Comparison of ENCODE assay signal across 31 mouse cellular contexts in the genomic region with DNA sequence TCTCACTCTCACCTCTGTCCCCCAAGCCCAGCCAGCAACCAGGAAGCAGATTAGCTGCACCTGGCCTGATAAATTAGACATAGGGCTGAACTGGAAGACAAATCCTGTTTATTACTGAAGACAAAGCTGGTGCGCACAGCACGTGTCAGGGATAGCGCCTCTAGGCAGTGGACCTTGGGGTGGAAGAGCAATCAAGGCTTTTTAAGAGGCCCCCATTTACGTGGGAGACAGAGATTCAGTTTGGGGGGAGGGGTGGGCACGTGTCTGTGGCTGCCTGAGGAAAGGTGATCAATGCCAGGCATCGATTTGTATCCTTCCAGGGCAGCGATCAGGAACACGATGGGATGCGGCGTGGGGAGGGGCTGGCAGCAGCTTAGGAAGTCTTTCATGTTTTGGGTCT.
A peak's percentile ranks its signal among the peaks of the same experiment; 100 is the strongest.
DNase-seq lines count a peak whose midpoint lies in the region; ATAC-seq and TF ChIP-seq lines count a peak whose summit lies in the region.
"Had no signal": no experiment of that assay in that cellular context is flagged by ENCODE, and none has a peak within 500 bp of the region (broad histone marks: within the 10 kb centered on the region; RNA-seq: fewer than 3 reads in every experiment).

No protein-coding gene starts in this region.

- WGBS in forebrain, embryonic 10.5 days, result 63% methylated on average over 10 of the region's 10 CpGs
- WGBS in forebrain, embryonic 16.5 days, result 51% methylated on average over 10 of the region's 10 CpGs
- 64% methylated on average over 10 of the region's 10 CpGs for WGBS in hindbrain, embryonic 12.5 days
- WGBS in hindbrain, embryonic 11.5 days, result 69% methylated on average over 10 of the region's 10 CpGs
- 54% methylated on average over 10 of the region's 10 CpGs for WGBS in midbrain, embryonic 13.5 days

- peaks cover 12% of the 10 kb centered on the region for H3K27me3 ChIP-seq in forebrain, embryonic 10.5 days (ENCODE audit: poor library complexity, severe bottlenecking)
- no peaks in the 10 kb centered on the region for H3K27me3 ChIP-seq in forebrain, embryonic 16.5 days (replicated peaks; ENCODE audit: control insufficient read depth, insufficient read depth, low read length)
- H3K27me3 ChIP-seq in hindbrain, embryonic 12.5 days, result peaks cover 9% of the 10 kb centered on the region; the same call in 1 of the 2 replicates
- H3K27me3 ChIP-seq in hindbrain, embryonic 11.5 days (ENCODE audit: control insufficient read depth, insufficient read depth, low read length), result 0 out of 2 replicates have a peak, but pooled peaks cover 2% of the 10 kb centered on the region
- H3K27me3 ChIP-seq in midbrain, embryonic 13.5 days, result peaks cover 8% of the 10 kb centered on the region; the same call in 1 of the 2 replicates
- H3K27me3 ChIP-seq: intestine, embryonic 15.5 days; liver, embryonic 12.5 days; neural tube, embryonic 15.5 days had no signal

- ATAC-seq in forebrain, embryonic 16.5 days, result no peak
- no peak for ATAC-seq in hindbrain, embryonic 12.5 days (ENCODE audit: low FRiP score)
- no peak for ATAC-seq in hindbrain, embryonic 11.5 days (ENCODE audit: low FRiP score)
- ATAC-seq in midbrain, embryonic 13.5 days, result 0 out of 2 replicates have a peak, but pooled peaks have one; percentile 21
- ATAC-seq: activated CD4-positive, CD25-positive, alpha-beta regulatory T cell, adult 4 months; hindbrain, postnatal 0 days; intestine, embryonic 15.5 days; liver, embryonic 12.5 days; liver, postnatal 0 days had no signal

- TF ChIP-seq POLR2A in brain, embryonic 14.5 days (IDR thresholded peaks at IDR 0.05; ENCODE audit: borderline replicate concordance, extremely low read depth, insufficient read depth, insufficient read length, poor library complexity, severe bottlenecking), result no peak

- H3K4me1 ChIP-seq in forebrain, embryonic 10.5 days, result peaks cover 69% of the 10 kb centered on the region
- 0 out of 2 replicates have a peak, but pooled peaks cover under 1% of the 10 kb centered on the region for H3K4me1 ChIP-seq in forebrain, embryonic 16.5 days (replicated peaks; ENCODE audit: control insufficient read depth, insufficient read depth, low read length)
- peaks cover 23% of the 10 kb centered on the region for H3K4me1 ChIP-seq in hindbrain, embryonic 12.5 days
- no peaks in the 10 kb centered on the region for H3K4me1 ChIP-seq in hindbrain, embryonic 11.5 days (replicated peaks; ENCODE audit: control insufficient read depth, insufficient read depth, low read length)
- peaks cover 62% of the 10 kb centered on the region for H3K4me1 ChIP-seq in midbrain, embryonic 13.5 days (replicated peaks)

- no peak for DNase-seq in forebrain, embryonic 10.5 days (ENCODE audit: extremely low spot score, low spot score)
- no peak for DNase-seq in hindbrain, embryonic 11.5 days (ENCODE audit: low spot score)
- peak; percentile 60 for DNase-seq in brain, embryonic 14.5 days (ENCODE audit: low read depth)
- no peak for DNase-seq in layer of hippocampus, postnatal 14 days (ENCODE audit: low spot score in 2 of 2)
- DNase-seq in kidney, postnatal 4 days, result no peak
- DNase-seq: adrenal gland, adult 2 months; adrenal gland, postnatal 36 days; cerebellum, adult 2 months; cerebellum, postnatal 25 days; gastrocnemius, postnatal 25 days; heart, adult 11 months; heart, postnatal 4 days; kidney, adult 2 months; kidney, postnatal 36 days; layer of hippocampus, postnatal 36 days; liver, postnatal 0 days; lung, postnatal 4 days; right cerebral cortex, adult 18-20 months; spleen, adult 18-20 months; thymus, postnatal 14 days had no signal

- H3K9ac ChIP-seq in forebrain, embryonic 16.5 days (replicated peaks; ENCODE audit: low read depth, low read length), result no peak overlapping the region
- H3K9ac ChIP-seq in hindbrain, embryonic 12.5 days, result no peak overlapping the region
- no peak overlapping the region for H3K9ac ChIP-seq in hindbrain, embryonic 11.5 days (ENCODE audit: low read depth, low read length)
- H3K9ac ChIP-seq in midbrain, embryonic 13.5 days (replicated peaks), result no peak overlapping the region
- H3K9ac ChIP-seq: intestine, embryonic 15.5 days; limb, embryonic 12.5 days; liver, embryonic 12.5 days; liver, postnatal 0 days; neural tube, embryonic 15.5 days had no signal

- no peak for TF ChIP-seq CTCF in brain, embryonic 14.5 days (IDR thresholded peaks at IDR 0.05; ENCODE audit: borderline replicate concordance, extremely low read depth, insufficient read depth, insufficient read length)

- no peaks in the 10 kb centered on the region for H3K9me3 ChIP-seq in forebrain, embryonic 10.5 days
- no peaks in the 10 kb centered on the region for H3K9me3 ChIP-seq in forebrain, embryonic 16.5 days (ENCODE audit: control insufficient read depth, low read length)
- no peaks in the 10 kb centered on the region for H3K9me3 ChIP-seq in hindbrain, embryonic 12.5 days (replicated peaks)
- no peaks in the 10 kb centered on the region for H3K9me3 ChIP-seq in hindbrain, embryonic 11.5 days (ENCODE audit: control insufficient read depth, low read length)
- no peaks in the 10 kb centered on the region for H3K9me3 ChIP-seq in midbrain, embryonic 13.5 days
- H3K9me3 ChIP-seq: intestine, embryonic 15.5 days; limb, embryonic 12.5 days; liver, embryonic 12.5 days; megakaryocyte, embryonic 14.5 days; neural tube, embryonic 15.5 days had no signal

- no peak overlapping the region for H3K4me3 ChIP-seq in forebrain, embryonic 10.5 days
- no peak overlapping the region for H3K4me3 ChIP-seq in forebrain, embryonic 16.5 days (replicated peaks; ENCODE audit: low read length)
- no peak overlapping the region for H3K4me3 ChIP-seq in hindbrain, embryonic 12.5 days
- H3K4me3 ChIP-seq in hindbrain, embryonic 11.5 days (ENCODE audit: low read depth, low read length), result no peak overlapping the region
- H3K4me3 ChIP-seq in midbrain, embryonic 13.5 days (replicated peaks), result no peak overlapping the region
- H3K4me3 ChIP-seq: intestine, embryonic 15.5 days; limb, embryonic 12.5 days; liver, embryonic 12.5 days; megakaryocyte, embryonic 14.5 days; neural tube, embryonic 15.5 days had no signal

- no peak overlapping the region for H3K4me2 ChIP-seq in forebrain, embryonic 16.5 days (ENCODE audit: low read length)
- H3K4me2 ChIP-seq in hindbrain, embryonic 12.5 days (replicated peaks), result no peak overlapping the region
- no peak overlapping the region for H3K4me2 ChIP-seq in hindbrain, embryonic 11.5 days (replicated peaks; ENCODE audit: low read depth, low read length)
- H3K4me2 ChIP-seq in midbrain, embryonic 13.5 days (replicated peaks), result no peak overlapping the region
- H3K4me2 ChIP-seq: heart, embryonic 11.5 days; intestine, embryonic 15.5 days; limb, embryonic 12.5 days; liver, embryonic 12.5 days; neural tube, embryonic 15.5 days had no signal

- peak overlapping the region; percentile 75 for H3K27ac ChIP-seq in forebrain, embryonic 10.5 days
- H3K27ac ChIP-seq in forebrain, embryonic 16.5 days (ENCODE audit: low read length), result no peak overlapping the region
- peak overlapping the region; percentile 66; the same call in 1 of the 2 replicates for H3K27ac ChIP-seq in hindbrain, embryonic 12.5 days
- H3K27ac ChIP-seq in hindbrain, embryonic 11.5 days (ENCODE audit: low read depth, low read length), result no peak overlapping the region
- peak overlapping the region; percentile 45; the same call in 1 of the 2 replicates for H3K27ac ChIP-seq in midbrain, embryonic 13.5 days
- H3K27ac ChIP-seq: hindbrain, postnatal 0 days; intestine, embryonic 15.5 days; limb, embryonic 12.5 days; liver, embryonic 12.5 days; neural tube, embryonic 15.5 days had no signal

- no peaks in the 10 kb centered on the region for H3K36me3 ChIP-seq in forebrain, embryonic 10.5 days (replicated peaks)
- no peaks in the 10 kb centered on the region for H3K36me3 ChIP-seq in forebrain, embryonic 16.5 days (ENCODE audit: control insufficient read depth, insufficient read depth)
- no peaks in the 10 kb centered on the region for H3K36me3 ChIP-seq in hindbrain, embryonic 12.5 days
- H3K36me3 ChIP-seq in hindbrain, embryonic 11.5 days (ENCODE audit: control insufficient read depth, insufficient read depth, low read length), result no peaks in the 10 kb centered on the region
- no peaks in the 10 kb centered on the region for H3K36me3 ChIP-seq in midbrain, embryonic 13.5 days
- H3K36me3 ChIP-seq: intestine, embryonic 15.5 days; limb, embryonic 12.5 days; liver, embryonic 12.5 days; neural tube, embryonic 15.5 days had no signal

Comparison
In these comparisons a context has a peak if more than half of its experiments do, and no peak if none do; other contexts are left out.
1. H3K27ac ChIP-seq: peak in forebrain, embryonic 10.5 days (single experiment), hindbrain, embryonic 12.5 days (single experiment) and midbrain, embryonic 13.5 days (single experiment); none in forebrain, embryonic 16.5 days (single experiment) and hindbrain, embryonic 11.5 days (single experiment).